Mouse (Mus musculus): ENCODE results near the gene Eif4h.

- TF ChIP-seq EP300 (IDR thresholded peaks at IDR 0.05; ENCODE audit: insufficient read depth, low read depth, low read length) (no peak), CTCF (IDR thresholded peaks at IDR 0.05; ENCODE audit: low read depth, low read length) (no peak), POLR2A (IDR thresholded peaks at IDR 0.05; ENCODE audit: insufficient read depth, low read length) (no peak)
Measured at GRCm38 (mm10) chr5:134579135-134579534, 60.2 kb downstream of the Eif4h start.
